Mouse (Mus musculus) ES-E14 (cell line): ENCODE data around the gene Arl4a. TPM values are rescaled to one million over a fixed set of nuclear protein-coding genes. Genes with fewer than 3 reads are reported as not detected.
A peak's percentile ranks its signal among the peaks of the same experiment; 100 is the strongest.

Source experiments
- DNase-seq: peaks from one replicate; pipeline ENCODE4 v3.0.0-alpha.2; 2013; ENCODE audit warnings: low read depth, low spot score
- H3K27ac ChIP-seq: 2 replicates; pipeline ENCODE4 v1.5.1; 2012; ENCODE audit warnings: low read depth, mild to moderate bottlenecking, low read length, moderate library complexity, mixed read lengths; ENCODE audit not compliant: poor library complexity, insufficient read depth, severe bottlenecking
- H3K36me3 ChIP-seq: 2 replicates; pipeline ENCODE4 v1.6.1; 2012; ENCODE audit warnings: mild to moderate bottlenecking, low read length, moderate library complexity, mixed read lengths; ENCODE audit not compliant: control insufficient read depth, poor library complexity, insufficient read depth, severe bottlenecking
- H3K4me1 ChIP-seq, 2 experiments: fragments of 150-350 bp in 1 of 2; sonication (generic) in 1 of 2; 2 replicates each; pipeline ENCODE4 v1.6.1; 2012; ENCODE audit warnings: low read length in 2 of 2, mild to moderate bottlenecking in 1 of 2, mixed read lengths in 1 of 2; ENCODE audit not compliant: control insufficient read depth in 2 of 2, insufficient read depth in 2 of 2, poor library complexity in 1 of 2
- H3K4me3 ChIP-seq, 2 experiments: fragments of 150-350 bp in 1 of 2; sonication (generic) in 1 of 2; 2 replicates each; pipeline ENCODE4 v1.5.1; 2012; ENCODE audit warnings: low read length in 2 of 2, low read depth in 1 of 2, mild to moderate bottlenecking in 1 of 2, mixed read lengths in 1 of 2; ENCODE audit not compliant: insufficient read depth in 1 of 2, poor library complexity in 1 of 2, severe bottlenecking in 1 of 2
- H3K9ac ChIP-seq: 2 replicates; pipeline ENCODE4 v1.6.1; 2012; ENCODE audit warnings: low read depth, mild to moderate bottlenecking, low read length, mixed read lengths; ENCODE audit not compliant: poor library complexity, insufficient read depth, severe bottlenecking
- H3K9me3 ChIP-seq: fragments of 150-350 bp; sonication (generic); 2 replicates; pipeline ENCODE4 v1.6.1; 2012; ENCODE audit warnings: low read depth, mild to moderate bottlenecking, low read length; ENCODE audit not compliant: control insufficient read depth, insufficient read depth
- CHD2 ChIP-seq: IDR thresholded peaks from 2 replicates; pipeline ENCODE4 v1.6.1; 2014; ENCODE audit warnings: mild to moderate bottlenecking, low read depth, low read length, inconsistent platforms
- HCFC1 ChIP-seq: IDR thresholded peaks from 2 replicates; pipeline ENCODE4 v1.6.1; 2012; ENCODE audit warnings: low read length, inconsistent platforms, borderline replicate concordance; ENCODE audit not compliant: insufficient read depth
- MAFK ChIP-seq: IDR thresholded peaks from 2 replicates; pipeline ENCODE4 v1.6.1; 2014; ENCODE audit warnings: mild to moderate bottlenecking, low read depth, low read length, inconsistent platforms; ENCODE audit not compliant: insufficient read depth
- ZC3H11A ChIP-seq: IDR thresholded peaks from 2 replicates; pipeline ENCODE4 v1.6.1; 2012; ENCODE audit warnings: low read depth, mild to moderate bottlenecking, inconsistent platforms, low read length, borderline replicate concordance
- ZNF384 ChIP-seq: IDR thresholded peaks from 2 replicates; pipeline ENCODE4 v1.6.1; 2012; ENCODE audit warnings: low read depth, low read length, inconsistent platforms
- in situ Hi-C, 2 experiments: fragments of 600-800 bp; cut with MboI; formaldehyde crosslinking; loops; one replicate each; pipeline ENCODE4 v1.15.1; 2025; ENCODE audit warnings: low sequenced_read_pairs in 2 of 2, inconsistent platforms in 1 of 2; ENCODE audit not compliant: unreplicated experiment in 2 of 2
- total RNA-seq: library from RNA; depleted of rRNA; stranded (reverse); fragments of 300-350 nt; gene quantifications from 2 replicates; pipeline ENCODE4 v1.2.3, GENCODE M21; 2012

Gene Arl4a
- total RNA-seq, 1 experiment = 20.2 TPM

GRCm38 (mm10) chr12:40017955-40018505 lies 19.8 kb downstream of the Arl4a start:
- no peak overlapping the region for H3K4me3 ChIP-seq
- no peak for DNase-seq
- no peak overlapping the region for H3K27ac ChIP-seq
- H3K4me1 ChIP-seq = peaks cover 2 to 7% of the 10 kb centered on the region in 2 experiments; a peak in 3 of 4 replicates
- no peaks in the 10 kb centered on the region for H3K36me3 ChIP-seq
- TF ChIP-seq HCFC1 = no peak
- no peak for TF ChIP-seq CHD2
- TF ChIP-seq MAFK = no peak
- no peak for TF ChIP-seq ZNF384
- TF ChIP-seq ZC3H11A = no peak
- no peak overlapping the region for H3K9ac ChIP-seq
- H3K9me3 ChIP-seq = no peaks in the 10 kb centered on the region
- in situ Hi-C loops = no loop called here

GRCm38 (mm10) chr12:40016648-40017460 lies 21.0 kb downstream of the Arl4a start:
- H3K9me3 ChIP-seq = no peaks in the 10 kb centered on the region
- in situ Hi-C loops = no loop called here
- no peaks in the 10 kb centered on the region for H3K36me3 ChIP-seq
- peak overlapping the region in 1 of 2 experiments; percentile 44; a peak in 2 of 4 replicates for H3K4me3 ChIP-seq
- no peak overlapping the region for H3K27ac ChIP-seq
- peaks cover 2 to 7% of the 10 kb centered on the region in 2 experiments; a peak in 3 of 4 replicates for H3K4me1 ChIP-seq
- no peak for DNase-seq
- no peak overlapping the region for H3K9ac ChIP-seq
- peak; percentile 58; the same call in 1 of the 2 replicates for TF ChIP-seq MAFK
- no peak for TF ChIP-seq HCFC1

GRCm38 (mm10) chr12:40016068-40016467 lies 21.8 kb downstream of the Arl4a start:
- no peaks in the 10 kb centered on the region for H3K9me3 ChIP-seq
- no peak overlapping the region for H3K27ac ChIP-seq
- in situ Hi-C loops = no loop called here
- peaks cover 2 to 7% of the 10 kb centered on the region in 2 experiments; a peak in 3 of 4 replicates for H3K4me1 ChIP-seq
- no peak for DNase-seq
- H3K36me3 ChIP-seq = no peaks in the 10 kb centered on the region
- H3K4me3 ChIP-seq = no peak overlapping the region; a peak in 1 of 4 replicates
- H3K9ac ChIP-seq = no peak overlapping the region
- TF ChIP-seq MAFK (no peak), HCFC1 (no peak), ZC3H11A (no peak), ZNF384 (no peak), CHD2 (no peak)

- H3K27ac ChIP-seq = no peak overlapping the region
- no peaks in the 10 kb centered on the region for H3K36me3 ChIP-seq
- TF ChIP-seq ZC3H11A (no peak), CHD2 (no peak), MAFK (no peak), ZNF384 (no peak), HCFC1 (no peak)
- H3K4me1 ChIP-seq = no peaks in the 10 kb centered on the region; a peak in 2 of 4 replicates
- no peak overlapping the region for H3K4me3 ChIP-seq
- in situ Hi-C loops = no loop called here
- H3K9ac ChIP-seq = no peak overlapping the region
- no peaks in the 10 kb centered on the region for H3K9me3 ChIP-seq
- no peak for DNase-seq
Observed at GRCm38 (mm10) chr12:40009866-40010265, 28.0 kb downstream of the Arl4a start.
